In the genomic region with DNA sequence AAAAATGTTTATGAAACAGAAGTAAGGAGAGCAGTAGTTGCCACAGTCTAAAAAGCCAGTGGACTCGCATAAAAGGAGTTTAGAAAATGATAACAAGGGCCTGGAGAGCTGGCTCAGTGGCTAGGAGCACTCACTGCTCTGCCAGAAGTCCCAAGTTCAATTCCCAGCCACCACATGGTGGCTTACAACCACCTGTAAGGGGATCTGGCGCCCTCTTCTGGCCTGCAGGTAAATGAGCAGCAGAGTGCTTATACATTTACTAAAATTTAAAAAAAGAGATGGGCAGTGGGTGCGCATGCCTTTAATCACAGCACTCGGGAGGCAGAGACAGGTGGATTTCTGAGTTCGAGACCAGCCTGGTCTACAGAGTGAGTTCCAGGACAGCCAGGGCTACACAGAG, we compare ENCODE assay signal across 9 mouse cellular contexts. TPM values are rescaled to one million over a fixed set of nuclear protein-coding genes. Genes with fewer than 3 reads are reported as not detected.
DNase-seq lines count a peak whose midpoint lies in the region; ATAC-seq and TF ChIP-seq lines count a peak whose summit lies in the region.
"Had no signal": no experiment of that assay in that cellular context is flagged by ENCODE, and none has a peak within 500 bp of the region (broad histone marks: within the 10 kb centered on the region; RNA-seq: fewer than 3 reads in every experiment).

No protein-coding gene starts in this region.

- no peaks in the 10 kb centered on the region for H3K9me3 ChIP-seq in forebrain, postnatal 0 days (ENCODE audit: low read length)
- no peaks in the 10 kb centered on the region for H3K9me3 ChIP-seq in forebrain, embryonic 12.5 days
- H3K9me3 ChIP-seq in lung, postnatal 0 days (ENCODE audit: low read length): no peaks in the 10 kb centered on the region
- H3K9me3 ChIP-seq in stomach, postnatal 0 days (ENCODE audit: control insufficient read depth, low read length): no peaks in the 10 kb centered on the region

- TF ChIP-seq CTCF in forebrain, postnatal 0 days (IDR thresholded peaks at IDR 0.05; ENCODE audit: low read depth): peak; percentile 24; the same call in 1 of the 2 replicates
- TF ChIP-seq CTCF in lung, postnatal 0 days (IDR thresholded peaks at IDR 0.05): peak; percentile 54
- TF ChIP-seq CTCF in stomach, postnatal 0 days (IDR thresholded peaks at IDR 0.05; ENCODE audit: low read depth): peak; percentile 63

- no peak for DNase-seq in forebrain, postnatal 0 days
- no peak for DNase-seq in lung, postnatal 0 days (ENCODE audit: low spot score)
- no peak for DNase-seq in lung, postnatal 10 days
- peak; percentile 93 for DNase-seq in ZHBTc4 (ENCODE audit: low read depth, low spot score)
- peak; percentile 31 for DNase-seq in stomach, postnatal 0 days (ENCODE audit: low spot score)
- no peak for DNase-seq in layer of hippocampus, postnatal 25 days (ENCODE audit: extremely low spot score in 1 of 2, low spot score in 1 of 2)
- no peak for DNase-seq in cerebellum, postnatal 10 days

- no peaks in the 10 kb centered on the region; the same call in 1 of the 2 replicates for H3K4me1 ChIP-seq in forebrain, postnatal 0 days (ENCODE audit: insufficient read depth)
- H3K4me1 ChIP-seq in forebrain, embryonic 12.5 days: 0 out of 2 replicates have a peak, but pooled peaks cover 2% of the 10 kb centered on the region
- no peaks in the 10 kb centered on the region for H3K4me1 ChIP-seq in lung, postnatal 0 days (ENCODE audit: insufficient read depth, low read depth, low read length)
- no peaks in the 10 kb centered on the region; the same call in 1 of the 2 replicates for H3K4me1 ChIP-seq in stomach, postnatal 0 days (replicated peaks; ENCODE audit: control insufficient read depth, insufficient read depth)

- no peak overlapping the region for H3K4me3 ChIP-seq in forebrain, postnatal 0 days (ENCODE audit: low read depth, low read length)
- H3K4me3 ChIP-seq in forebrain, embryonic 12.5 days (replicated peaks): no peak overlapping the region
- H3K4me3 ChIP-seq in lung, postnatal 0 days (ENCODE audit: low read depth, low read length): no peak overlapping the region
- H3K4me3 ChIP-seq in stomach, postnatal 0 days (ENCODE audit: low read depth, low read length): no peak overlapping the region

- H3K27me3 ChIP-seq in forebrain, postnatal 0 days (ENCODE audit: insufficient read depth, low read length): no peaks in the 10 kb centered on the region
- H3K27me3 ChIP-seq in forebrain, embryonic 12.5 days: 0 out of 2 replicates have a peak, but pooled peaks cover 3% of the 10 kb centered on the region
- no peaks in the 10 kb centered on the region for H3K27me3 ChIP-seq in lung, postnatal 0 days (replicated peaks; ENCODE audit: insufficient read depth, low read length)
- no peaks in the 10 kb centered on the region for H3K27me3 ChIP-seq in stomach, postnatal 0 days (ENCODE audit: control insufficient read depth, insufficient read depth, low read length)

- no peak overlapping the region for H3K27ac ChIP-seq in forebrain, postnatal 0 days (ENCODE audit: low read depth, low read length)
- H3K27ac ChIP-seq in forebrain, embryonic 12.5 days: no peak overlapping the region
- H3K27ac ChIP-seq in lung, postnatal 0 days (ENCODE audit: low read length): no peak overlapping the region
- H3K27ac ChIP-seq in stomach, postnatal 0 days (replicated peaks): no peak overlapping the region

- no peak for TF ChIP-seq EP300 in lung, postnatal 0 days (IDR thresholded peaks at IDR 0.05)
- TF ChIP-seq EP300 in stomach, postnatal 0 days (optimal IDR thresholded peaks at IDR 0.05): no peak

- H3K9ac ChIP-seq in forebrain, postnatal 0 days: no peak overlapping the region
- no peak overlapping the region for H3K9ac ChIP-seq in forebrain, embryonic 12.5 days
- H3K9ac ChIP-seq in lung, postnatal 0 days (replicated peaks; ENCODE audit: low read depth): no peak overlapping the region
- H3K9ac ChIP-seq in stomach, postnatal 0 days (ENCODE audit: low read length): no peak overlapping the region

- no peaks in the 10 kb centered on the region for H3K36me3 ChIP-seq in forebrain, postnatal 0 days (ENCODE audit: insufficient read depth)
- H3K36me3 ChIP-seq in forebrain, embryonic 12.5 days (replicated peaks): no peaks in the 10 kb centered on the region
- no peaks in the 10 kb centered on the region for H3K36me3 ChIP-seq in lung, postnatal 0 days (ENCODE audit: insufficient read depth, low read length)
- H3K36me3 ChIP-seq in stomach, postnatal 0 days (ENCODE audit: control insufficient read depth, insufficient read depth, low read length): no peaks in the 10 kb centered on the region

- WGBS in forebrain, postnatal 0 days: 69% methylated on average over 5 of the region's 5 CpGs
- WGBS in forebrain, embryonic 12.5 days: 60% methylated on average over 5 of the region's 5 CpGs
- WGBS in lung, postnatal 0 days: 69% methylated on average over 5 of the region's 5 CpGs
- WGBS in stomach, postnatal 0 days: 71% methylated on average over 5 of the region's 5 CpGs

- no peak overlapping the region for H3K4me2 ChIP-seq in forebrain, postnatal 0 days (ENCODE audit: low read depth)
- H3K4me2 ChIP-seq in forebrain, embryonic 12.5 days: no peak overlapping the region
- H3K4me2 ChIP-seq in lung, postnatal 0 days (replicated peaks; ENCODE audit: low read depth, low read length): no peak overlapping the region
- H3K4me2 ChIP-seq in stomach, postnatal 0 days (replicated peaks; ENCODE audit: low read depth): no peak overlapping the region

- ATAC-seq in forebrain, postnatal 0 days: no peak
- ATAC-seq in forebrain, embryonic 12.5 days (ENCODE audit: low FRiP score): no peak
- ATAC-seq in lung, postnatal 0 days: no peak
- no peak for ATAC-seq in stomach, postnatal 0 days (ENCODE audit: low FRiP score, low TSS enrichment)

RNA-seq across cellular contexts. Expression of gene Cga, which starts 11.8 kb away (rescaled TPM):
- not detected in 2 replicates for total RNA-seq in forebrain, postnatal 0 days (2014; rRNA removed)
- polyA plus RNA-seq in forebrain, postnatal 0 days (2015; fragmentation: Nextera tagmentation; extraction: Ambion mirVana): not detected in 2 replicates
- 0.34 TPM in 1 of 2 replicates, not detected in the other for polyA plus RNA-seq in forebrain, embryonic 12.5 days (2016; fragmentation: Nextera tagmentation; extraction: Ambion mirVana)
- not detected in 2 replicates for polyA plus RNA-seq in lung, postnatal 0 days (2015; fragmentation: Nextera tagmentation; extraction: Ambion mirVana)
- 0.19 TPM in 1 of 2 replicates, not detected in the other for polyA plus RNA-seq in stomach, postnatal 0 days (2015; fragmentation: Nextera tagmentation; extraction: Ambion mirVana)
- not detected for total RNA-seq in layer of hippocampus, postnatal 25 days (2021)
- polyA plus RNA-seq: cortical plate, adult 2 months had no signal

RNA-seq across cellular contexts. Expression of gene Zfp292, which starts 22.6 kb away (rescaled TPM):
- total RNA-seq in forebrain, postnatal 0 days (2014; rRNA removed): 37.2 and 46.3 TPM in 2 replicates
- 12.0 and 16.7 TPM in 2 replicates for polyA plus RNA-seq in forebrain, postnatal 0 days (2015; fragmentation: Nextera tagmentation; extraction: Ambion mirVana)
- 45.5 and 46.8 TPM in 2 replicates for polyA plus RNA-seq in forebrain, embryonic 12.5 days (2016; fragmentation: Nextera tagmentation; extraction: Ambion mirVana)
- polyA plus RNA-seq in lung, postnatal 0 days (2015; fragmentation: Nextera tagmentation; extraction: Ambion mirVana): 9.0 and 10.3 TPM in 2 replicates
- polyA plus RNA-seq in stomach, postnatal 0 days (2015; fragmentation: Nextera tagmentation; extraction: Ambion mirVana): 5.3 and 5.6 TPM in 2 replicates
- total RNA-seq in layer of hippocampus, postnatal 25 days (2021): 10 to 100 TPM; 23.8 to 26.0 TPM

Comparison
In these comparisons a context has a peak if more than half of its experiments do, and no peak if none do; other contexts are left out.
1. DNase-seq: peak in ZHBTc4 (single experiment) and stomach, postnatal 0 days (single experiment); none in forebrain, postnatal 0 days (single experiment), lung, postnatal 0 days (single experiment), lung, postnatal 10 days (single experiment), layer of hippocampus, postnatal 25 days (0 of 2) and cerebellum, postnatal 10 days (0 of 2).
2. Peak in every context shown above with its lines, with median percentiles within 50 percentile points of each other: CTCF ChIP-seq.